Mouse (Mus musculus) brain, embryonic 14.5 days (tissue): ENCODE measurements around the gene Arid4a.

Source experiments
- CTCF ChIP-seq: fragments of 200-500 bp; IDR thresholded peaks from 2 replicates; pipeline ENCODE4 v1.5.1; 2012; ENCODE audit warnings: inconsistent platforms, mild to moderate bottlenecking, moderate library complexity, borderline replicate concordance; ENCODE audit not compliant: insufficient read depth, insufficient read length; ENCODE audit errors: extremely low read depth
- POLR2A ChIP-seq: fragments of 200-500 bp; IDR thresholded peaks from 2 replicates; pipeline ENCODE4 v1.6.1; 2012; ENCODE audit warnings: mild to moderate bottlenecking, inconsistent platforms, borderline replicate concordance; ENCODE audit not compliant: poor library complexity, insufficient read depth, insufficient read length, severe bottlenecking; ENCODE audit errors: extremely low read depth

- TF ChIP-seq CTCF = no peak
- TF ChIP-seq POLR2A = no peak
Observed at GRCm38 (mm10) chr12:71030260-71030659, 14.5 kb downstream of the Arid4a start.
